ENCODE assay signal across 9 mouse cellular contexts in genomic region chr4:151027001-151027400, GRCm38 (mm10). TPM values are rescaled to one million over a fixed set of nuclear protein-coding genes. Genes with fewer than 3 reads are reported as not detected.
DNase-seq lines count a peak whose midpoint lies in the region; ATAC-seq and TF ChIP-seq lines count a peak whose summit lies in the region.
"Had no signal": no experiment of that assay in that cellular context is flagged by ENCODE, and none has a peak within 500 bp of the region (broad histone marks: within the 10 kb centered on the region; RNA-seq: fewer than 3 reads in every experiment).

No protein-coding gene starts in this region.

- H3K9ac ChIP-seq in forebrain, embryonic 14.5 days (ENCODE audit: low read length): no peak overlapping the region
- H3K9ac ChIP-seq in liver, postnatal 0 days (replicated peaks): no peak overlapping the region
- no peak overlapping the region for H3K9ac ChIP-seq in stomach, postnatal 0 days (ENCODE audit: low read length)

- no peak overlapping the region for H3K4me2 ChIP-seq in forebrain, embryonic 14.5 days (ENCODE audit: low read length)
- H3K4me2 ChIP-seq in liver, postnatal 0 days (ENCODE audit: low read depth, low read length): no peak overlapping the region
- no peak overlapping the region for H3K4me2 ChIP-seq in stomach, postnatal 0 days (replicated peaks; ENCODE audit: low read depth)

- H3K9me3 ChIP-seq in forebrain, embryonic 14.5 days (replicated peaks; ENCODE audit: control insufficient read depth, low read length): no peaks in the 10 kb centered on the region
- H3K9me3 ChIP-seq in liver, postnatal 0 days (ENCODE audit: low read length): no peaks in the 10 kb centered on the region
- no peaks in the 10 kb centered on the region for H3K9me3 ChIP-seq in stomach, postnatal 0 days (ENCODE audit: control insufficient read depth, low read length)

- no peak for TF ChIP-seq POLR2A in testis, adult 2 months (IDR thresholded peaks at IDR 0.05; ENCODE audit: control insufficient read depth, low read depth, low read length)

- H3K27me3 ChIP-seq in testis, adult 2 months (ENCODE audit: control insufficient read depth, insufficient read depth, low read length): no peaks in the 10 kb centered on the region
- no peaks in the 10 kb centered on the region for H3K27me3 ChIP-seq in forebrain, embryonic 14.5 days (replicated peaks; ENCODE audit: control insufficient read depth, insufficient read depth, low read length)
- no peaks in the 10 kb centered on the region for H3K27me3 ChIP-seq in liver, postnatal 0 days (ENCODE audit: insufficient read depth, low read length)
- H3K27me3 ChIP-seq in stomach, postnatal 0 days (ENCODE audit: control insufficient read depth, insufficient read depth, low read length): no peaks in the 10 kb centered on the region

- ATAC-seq in forebrain, embryonic 14.5 days: peak; percentile 48; the same call in 1 of the 2 replicates
- no peak for ATAC-seq in liver, postnatal 0 days
- peak; percentile 56 for ATAC-seq in stomach, postnatal 0 days (ENCODE audit: low FRiP score, low TSS enrichment)

- WGBS in forebrain, embryonic 14.5 days: 46% methylated on average over 6 of the region's 6 CpGs
- 53% methylated on average over 6 of the region's 6 CpGs for WGBS in liver, postnatal 0 days (ENCODE audit: insufficient replicate concordance)
- 46% methylated on average over 6 of the region's 6 CpGs for WGBS in stomach, postnatal 0 days

- TF ChIP-seq EP300 in liver, postnatal 0 days (IDR thresholded peaks at IDR 0.05; ENCODE audit: low read depth): no peak
- TF ChIP-seq EP300 in stomach, postnatal 0 days (optimal IDR thresholded peaks at IDR 0.05): no peak

- peak; percentile 29 for DNase-seq in cerebellum, adult 11 months
- no peak for DNase-seq in cerebellum, adult 8-10 months
- no peak for DNase-seq in testis, postnatal 14 days (ENCODE audit: low spot score)
- peak; percentile 77 for DNase-seq in forebrain, embryonic 14.5 days (ENCODE audit: low spot score)
- DNase-seq in liver, postnatal 0 days: no peak
- peak; percentile 29 for DNase-seq in stomach, postnatal 0 days (ENCODE audit: low spot score)
- no peak for DNase-seq in layer of hippocampus, adult 8-10 months (ENCODE audit: low spot score in 2 of 2)

- H3K4me1 ChIP-seq in testis, adult 2 months (ENCODE audit: control insufficient read depth, insufficient read depth, low read length): no peaks in the 10 kb centered on the region
- no peaks in the 10 kb centered on the region for H3K4me1 ChIP-seq in forebrain, embryonic 14.5 days (ENCODE audit: control insufficient read depth, insufficient read depth, low read length)
- H3K4me1 ChIP-seq in liver, postnatal 0 days (ENCODE audit: insufficient read depth): no peaks in the 10 kb centered on the region
- H3K4me1 ChIP-seq in stomach, postnatal 0 days (replicated peaks; ENCODE audit: control insufficient read depth, insufficient read depth): no peaks in the 10 kb centered on the region

- H3K4me3 ChIP-seq in testis, adult 2 months (ENCODE audit: control insufficient read depth, low read depth, low read length): no peak overlapping the region
- no peak overlapping the region for H3K4me3 ChIP-seq in forebrain, embryonic 14.5 days (ENCODE audit: low read depth, low read length)
- H3K4me3 ChIP-seq in liver, postnatal 0 days (ENCODE audit: low read depth, low read length): no peak overlapping the region
- no peak overlapping the region for H3K4me3 ChIP-seq in stomach, postnatal 0 days (ENCODE audit: low read depth, low read length)

- no peaks in the 10 kb centered on the region; the same call in none of the 2 replicates for H3K36me3 ChIP-seq in testis, adult 2 months (ENCODE audit: control insufficient read depth, insufficient read depth, low read length)
- H3K36me3 ChIP-seq in forebrain, embryonic 14.5 days (ENCODE audit: control insufficient read depth, insufficient read depth, low read length): peaks cover 13% of the 10 kb centered on the region
- H3K36me3 ChIP-seq in liver, postnatal 0 days (replicated peaks; ENCODE audit: insufficient read depth, low read length): peaks cover 15% of the 10 kb centered on the region
- H3K36me3 ChIP-seq in stomach, postnatal 0 days (ENCODE audit: control insufficient read depth, insufficient read depth, low read length): 0 out of 2 replicates have a peak, but pooled peaks cover 6% of the 10 kb centered on the region

- TF ChIP-seq CTCF in testis, adult 2 months (IDR thresholded peaks at IDR 0.05; ENCODE audit: control insufficient read depth, insufficient read depth, insufficient replicate concordance, low read depth, low read length): peak; percentile 46; the same call in 1 of the 2 replicates
- TF ChIP-seq CTCF in liver, postnatal 0 days (IDR thresholded peaks at IDR 0.05; ENCODE audit: low read depth): peak; percentile 75
- TF ChIP-seq CTCF in stomach, postnatal 0 days (IDR thresholded peaks at IDR 0.05; ENCODE audit: low read depth): peak; percentile 85

- no peak overlapping the region for H3K27ac ChIP-seq in testis, adult 2 months (ENCODE audit: control insufficient read depth, insufficient read depth, low read depth, low read length)
- no peak overlapping the region for H3K27ac ChIP-seq in forebrain, embryonic 14.5 days (ENCODE audit: low read depth, low read length)
- no peak overlapping the region for H3K27ac ChIP-seq in liver, postnatal 0 days (ENCODE audit: low read depth)
- H3K27ac ChIP-seq in stomach, postnatal 0 days (replicated peaks): no peak overlapping the region

RNA-seq across cellular contexts. Expression of gene Per3, which starts 17.5 kb away (rescaled TPM):
- polyA plus RNA-seq in testis, adult 2 months (2012; rRNA removed): 5.7 and 6.5 TPM in 2 replicates
- polyA plus RNA-seq in forebrain, embryonic 14.5 days (2014; fragmentation: Nextera tagmentation; extraction: Ambion mirVana): 2.6 and 2.9 TPM in 2 replicates
- 5.6 and 5.9 TPM in 2 replicates for polyA plus RNA-seq in liver, postnatal 0 days (2015; fragmentation: Nextera tagmentation; extraction: Ambion mirVana)
- 6.9 and 8.0 TPM in 2 replicates for polyA plus RNA-seq in stomach, postnatal 0 days (2015; fragmentation: Nextera tagmentation; extraction: Ambion mirVana)
- 10 to 100 TPM; 24.0 to 43.4 (median 38.1) TPM for total RNA-seq in layer of hippocampus, adult 8-10 months (2022)

RNA-seq across cellular contexts. Expression of gene Uts2, which starts 30.1 kb away (rescaled TPM):
- polyA plus RNA-seq in testis, adult 2 months (2012; rRNA removed): not detected in 2 replicates
- not detected in 2 replicates for polyA plus RNA-seq in forebrain, embryonic 14.5 days (2014; fragmentation: Nextera tagmentation; extraction: Ambion mirVana)
- polyA plus RNA-seq in liver, postnatal 0 days (2015; fragmentation: Nextera tagmentation; extraction: Ambion mirVana): not detected in 2 replicates
- polyA plus RNA-seq in stomach, postnatal 0 days (2015; fragmentation: Nextera tagmentation; extraction: Ambion mirVana): 0.34 and 0.64 TPM in 2 replicates
- total RNA-seq in layer of hippocampus, adult 8-10 months (2022): not detected
- polyA plus RNA-seq: heart, embryonic 14.5 days had no signal

RNA-seq across cellular contexts. Expression of gene Vamp3, which starts 30.8 kb away (rescaled TPM):
- polyA plus RNA-seq in testis, adult 2 months (2012; rRNA removed): 39.9 and 47.1 TPM in 2 replicates
- 25.1 and 30.0 TPM in 2 replicates for polyA plus RNA-seq in forebrain, embryonic 14.5 days (2014; fragmentation: Nextera tagmentation; extraction: Ambion mirVana)
- polyA plus RNA-seq in liver, postnatal 0 days (2015; fragmentation: Nextera tagmentation; extraction: Ambion mirVana): 23.4 and 24.8 TPM in 2 replicates
- polyA plus RNA-seq in stomach, postnatal 0 days (2015; fragmentation: Nextera tagmentation; extraction: Ambion mirVana): 105 and 110 TPM in 2 replicates
- total RNA-seq in layer of hippocampus, adult 8-10 months (2022): 10 to 100 TPM; 32.3 to 37.2 (median 35.5) TPM

Comparison
In these comparisons a context has a peak if more than half of its experiments do, and no peak if none do; other contexts are left out.
1. DNase-seq: peak in cerebellum, adult 11 months (single experiment), forebrain, embryonic 14.5 days (single experiment) and stomach, postnatal 0 days (single experiment); none in cerebellum, adult 8-10 months (single experiment), testis, postnatal 14 days (single experiment), liver, postnatal 0 days (single experiment) and layer of hippocampus, adult 8-10 months (0 of 2).
2. Peak in every context shown above with its lines, with median percentiles within 50 percentile points of each other: CTCF ChIP-seq.